Mouse (Mus musculus) gastrocnemius, adult 2 months (tissue): ENCODE measurements around the gene Colgalt2. TPM values are rescaled to one million over a fixed set of nuclear protein-coding genes. Genes with fewer than 3 reads are reported as not detected.

ENCODE experiments used
- DNase-seq: peaks from one replicate; pipeline ENCODE4 v3.0.0; 2022
- H3K27ac ChIP-seq: fragments of 200-600 bp; 2 replicates; pipeline ENCODE4 v1.8.1; 2022; ENCODE audit warnings: mild to moderate bottlenecking
- H3K4me3 ChIP-seq: fragments of 200-600 bp; 2 replicates; pipeline ENCODE4 v1.8.1; 2022; ENCODE audit warnings: mild to moderate bottlenecking, moderate library complexity
- CTCF ChIP-seq: fragments of 200-600 bp; IDR thresholded peaks from 2 replicates; pipeline ENCODE4 v1.8.1; 2022; ENCODE audit warnings: antibody characterized with exemption, mild to moderate bottlenecking, moderate library complexity
- intact Hi-C: fragments of 180-260 bp; cut with DNase I; formaldehyde crosslinking; loops from one replicate; pipeline ENCODE4 v1.15.1; 2025
- total RNA-seq, 2 experiments: library from RNA; stranded (reverse); gene quantifications; 2 replicates each; pipeline ENCODE4 v1.2.3; 2021

The Colgalt2 gene
- total RNA-seq, 2 experiments from 2014 or later: 1.6 to 2.5 TPM

DNA sequence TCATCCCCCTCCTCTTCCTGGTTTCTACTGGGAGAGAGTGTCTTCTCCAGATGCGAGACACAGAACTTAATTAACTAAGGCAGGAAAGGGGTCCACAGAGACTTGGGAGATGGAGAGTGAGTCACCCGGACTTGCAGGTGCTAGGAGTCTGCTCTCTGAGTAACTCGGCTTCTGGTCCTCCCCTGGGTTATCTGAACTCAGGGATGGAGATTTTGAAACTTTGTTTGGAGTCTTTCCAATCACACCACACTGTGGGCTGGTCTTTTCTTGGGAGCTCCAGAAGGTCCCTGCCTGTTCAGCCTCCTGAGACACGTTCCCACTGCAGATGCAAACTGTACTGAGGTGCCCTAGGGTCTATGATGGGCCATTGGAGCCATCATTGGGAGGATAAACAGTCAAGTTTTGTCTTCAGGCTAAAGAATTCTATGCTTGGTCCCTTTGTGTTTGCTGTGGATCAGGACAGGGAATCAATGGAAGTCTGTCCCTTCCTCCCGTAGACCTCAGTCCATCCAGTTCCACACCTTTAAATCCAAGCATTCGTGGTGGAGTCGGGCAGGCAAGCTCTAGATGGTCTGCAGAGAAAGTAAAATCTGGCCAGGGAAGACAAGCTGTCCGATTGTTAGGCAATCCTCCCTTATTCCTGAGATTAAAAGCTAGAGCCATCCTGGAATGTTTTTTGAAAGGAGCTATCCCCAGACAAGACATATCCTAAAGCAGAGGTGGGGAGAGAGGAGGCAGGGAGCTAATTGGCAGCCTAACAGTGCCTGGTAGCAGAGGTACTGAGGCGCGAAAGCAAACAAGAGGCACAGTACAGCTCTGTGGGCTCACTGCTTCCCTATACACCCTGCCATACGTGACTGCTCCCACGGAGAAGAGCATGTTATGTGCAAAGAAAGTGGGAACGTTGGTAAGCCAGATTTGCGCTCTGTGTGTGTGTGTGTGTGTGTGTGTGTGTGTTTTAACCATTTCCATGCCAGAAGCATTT lies 1.2 kb downstream of the Colgalt2 start:
- intact Hi-C loops: loop anchor here (5.0 kb wide), 2 partner anchors 56 to 111 kb away; no protein-coding TSS in a partner anchor
- TF ChIP-seq CTCF: no peak
- DNase-seq: peak; percentile 40
- Histone ChIP-seq H3K27ac (peak overlapping the region; percentile 85), H3K4me3 (peak overlapping the region; percentile 87)

DNA sequence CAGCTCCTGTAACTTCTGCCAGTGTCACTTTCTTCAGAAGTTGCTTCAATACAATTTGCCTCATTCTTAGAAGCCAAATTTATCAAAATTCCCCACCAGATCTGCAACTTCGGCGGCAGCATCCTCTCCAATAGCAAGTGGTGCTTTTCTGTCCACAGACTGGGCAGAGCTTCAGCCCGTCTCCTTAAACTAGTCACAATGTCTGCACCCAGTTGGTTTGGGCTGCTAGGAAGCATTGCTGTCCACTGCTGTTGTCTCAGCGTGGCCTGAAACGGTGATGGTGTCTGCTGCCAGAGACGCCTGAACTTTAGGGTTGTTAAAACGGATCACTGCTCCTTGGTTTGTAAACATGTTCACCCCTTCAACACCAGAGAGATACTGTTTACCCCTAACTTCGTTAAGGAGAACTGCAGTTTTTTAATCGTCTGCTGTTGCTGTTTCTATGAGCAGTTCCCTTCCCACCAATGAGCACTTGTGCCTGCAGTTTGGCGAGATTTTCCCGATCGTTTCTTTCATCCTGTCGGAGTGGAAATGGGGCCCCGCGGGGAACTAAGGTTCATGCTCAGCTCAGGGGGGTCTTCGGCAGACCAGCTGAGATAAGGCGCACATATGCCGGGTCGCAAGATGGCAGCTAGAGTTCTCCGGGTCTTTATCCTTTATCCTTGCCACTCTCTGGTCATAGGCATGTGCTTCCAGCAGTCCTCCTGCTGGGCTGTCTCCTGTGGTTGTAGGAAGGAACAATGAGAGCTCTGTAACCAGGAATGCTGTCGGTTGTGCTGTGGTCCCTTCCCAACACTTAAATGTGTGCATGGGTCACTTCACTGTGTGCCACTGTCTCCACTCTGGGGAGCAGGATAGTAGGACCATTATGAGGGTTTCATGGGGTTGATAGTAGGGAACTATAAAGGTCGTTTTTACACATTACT lies 7.7 kb downstream of the Colgalt2 start:
- no peak overlapping the region for H3K27ac ChIP-seq
- intact Hi-C loops: no loop called here
- TF ChIP-seq CTCF: no peak
- H3K4me3 ChIP-seq: no peak overlapping the region
- no peak for DNase-seq

DNA sequence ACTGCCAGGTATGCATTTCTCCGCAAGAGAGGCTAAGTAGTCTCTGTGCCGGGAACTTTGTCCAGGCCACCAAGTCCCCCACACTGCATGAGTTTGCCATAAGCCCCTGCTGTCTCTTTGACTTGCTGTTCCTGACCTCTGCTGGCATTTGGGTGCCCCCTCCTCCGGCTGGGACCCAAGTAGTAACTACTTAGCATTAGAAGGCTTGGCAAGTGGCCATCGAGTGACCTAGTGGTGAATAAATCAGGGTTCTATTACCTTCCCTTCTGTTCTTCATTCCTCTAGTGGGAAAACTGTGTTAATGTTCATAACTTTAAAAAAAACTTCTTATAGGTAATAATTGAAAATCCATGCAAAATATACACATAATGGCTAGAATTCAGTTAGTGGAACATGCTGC lies 9.7 kb downstream of the Colgalt2 start:
- H3K27ac ChIP-seq: no peak overlapping the region

DNA sequence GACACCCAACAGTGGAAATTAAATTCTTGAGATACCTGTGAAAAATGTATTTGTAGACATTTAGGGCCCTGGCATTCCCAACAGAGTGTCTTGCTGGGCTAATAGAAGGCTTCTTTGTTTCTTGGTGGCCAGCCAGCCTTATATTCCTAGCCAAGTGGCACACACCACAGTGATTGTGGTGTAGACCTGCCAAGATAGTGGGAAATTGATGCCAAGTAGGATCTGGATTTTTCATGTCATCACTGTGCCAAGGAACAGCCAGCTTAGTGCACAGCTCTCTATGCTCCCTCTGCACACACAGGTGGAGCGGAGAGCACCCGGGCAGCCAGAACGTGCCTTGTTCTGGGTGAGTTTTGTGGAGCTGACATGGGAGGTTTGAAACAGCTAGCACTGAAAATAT lies 11.0 kb downstream of the Colgalt2 start:
- Histone ChIP-seq H3K4me3 (no peak overlapping the region), H3K27ac (no peak overlapping the region)
- no peak for TF ChIP-seq CTCF
- no peak for DNase-seq
- intact Hi-C loops: no loop called here

More for the DNA sequence above, 9.7 kb downstream of the Colgalt2 start:
- no peak for TF ChIP-seq CTCF
- intact Hi-C loops: no loop called here
- DNase-seq: no peak
- H3K4me3 ChIP-seq: no peak overlapping the region

DNA sequence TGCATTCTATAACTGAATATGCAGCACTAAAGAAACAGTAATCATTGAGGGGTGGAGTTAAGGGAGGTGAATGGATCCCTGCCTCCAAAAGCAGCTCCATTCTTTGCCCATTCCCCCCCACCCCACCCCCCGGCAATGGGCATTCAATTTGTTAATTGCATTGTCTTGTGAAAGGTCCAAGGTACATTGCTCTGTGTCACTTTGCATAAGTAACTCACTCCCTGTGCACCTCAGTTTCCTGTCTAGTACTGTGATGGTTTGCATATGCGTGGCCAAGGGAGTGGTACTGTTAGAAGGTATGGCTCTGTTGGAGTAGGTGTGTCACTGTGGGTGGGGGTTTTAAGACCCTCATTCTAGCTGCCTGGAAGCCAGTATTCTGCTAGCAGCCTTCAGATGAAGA lies 13.5 kb downstream of the Colgalt2 start:
- Histone ChIP-seq H3K27ac (no peak overlapping the region), H3K4me3 (no peak overlapping the region)
- DNase-seq: no peak
- TF ChIP-seq CTCF: no peak
- intact Hi-C loops: no loop called here

DNA sequence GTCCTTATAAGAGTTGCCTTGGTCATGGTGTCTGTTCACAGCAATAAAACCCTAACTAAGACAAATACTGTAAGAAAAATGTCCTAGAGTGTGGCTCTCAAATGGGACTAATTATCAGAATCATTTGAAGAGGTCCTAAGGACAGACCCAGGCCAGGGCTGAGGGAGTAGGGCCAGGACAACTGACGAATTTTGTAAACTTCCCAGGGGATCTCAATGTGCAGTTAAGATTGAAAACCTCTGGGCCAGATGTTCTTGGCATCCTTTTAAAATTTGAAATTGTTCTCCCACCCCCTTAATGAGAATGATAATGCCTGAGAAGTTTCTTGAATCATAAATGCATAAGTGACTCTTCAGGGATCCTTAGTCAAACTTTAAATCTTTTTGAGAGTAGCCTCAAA lies 14.3 kb downstream of the Colgalt2 start:
- no peak for DNase-seq
- Histone ChIP-seq H3K4me3 (no peak overlapping the region), H3K27ac (peak overlapping the region; percentile 28; the same call in 1 of the 2 replicates)
- TF ChIP-seq CTCF: no peak
- intact Hi-C loops: no loop called here

DNA sequence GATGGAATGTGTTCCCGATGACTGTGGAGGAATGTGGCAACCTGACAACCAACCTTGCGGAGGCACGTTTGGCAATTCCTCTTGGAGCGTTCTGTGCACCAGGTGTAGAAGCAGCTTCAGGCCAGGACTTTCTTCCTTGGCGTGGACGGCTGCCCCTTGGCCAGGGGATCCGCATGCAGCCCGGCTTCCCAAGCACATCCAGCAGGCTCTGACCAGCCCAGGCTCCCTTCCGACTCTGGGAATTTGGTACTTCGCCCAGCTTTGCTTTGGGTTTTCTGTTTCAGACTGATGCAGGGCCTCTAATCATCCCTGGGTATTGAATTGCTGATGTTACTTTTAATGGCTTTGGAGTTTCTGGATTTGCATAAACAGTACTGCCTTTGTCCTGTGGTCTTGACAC lies 14.8 kb downstream of the Colgalt2 start:
- Histone ChIP-seq H3K27ac (no peak overlapping the region; the same call in 1 of the 2 replicates), H3K4me3 (no peak overlapping the region)
- DNase-seq: peak; percentile 77
- intact Hi-C loops: no loop called here
- TF ChIP-seq CTCF: no peak

DNA sequence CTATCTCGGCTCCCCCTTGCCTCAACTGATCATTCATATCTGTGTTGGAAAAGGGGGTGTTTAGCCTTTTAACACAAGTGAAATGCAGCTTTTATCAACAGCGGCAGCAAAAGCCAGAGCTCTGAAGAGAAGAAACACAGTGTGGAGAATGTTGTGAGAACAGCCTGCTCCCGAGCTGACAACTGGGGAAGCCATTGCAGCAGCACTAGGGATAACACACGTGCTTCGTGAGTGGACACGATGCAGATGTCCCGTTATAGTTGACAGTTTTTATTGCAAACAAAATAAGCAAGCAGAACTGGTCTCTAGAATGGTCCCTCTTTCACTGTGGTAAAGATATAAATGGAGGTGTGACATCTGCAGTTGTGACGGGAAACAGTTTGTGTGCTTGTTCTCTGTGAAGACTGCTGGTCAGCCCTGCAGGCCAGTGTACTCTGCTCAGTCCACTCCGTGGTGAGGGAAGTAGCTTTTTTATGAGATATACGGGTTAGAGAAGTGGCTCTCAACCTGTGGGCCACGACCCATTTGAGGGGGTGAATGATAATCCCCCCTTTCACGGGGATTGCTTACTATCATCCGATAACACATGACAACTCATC lies 16.8 kb downstream of the Colgalt2 start:
- no peak overlapping the region for H3K4me3 ChIP-seq
- no peak overlapping the region for H3K27ac ChIP-seq
- TF ChIP-seq CTCF: no peak
- intact Hi-C loops: no loop called here
- DNase-seq: no peak

DNA sequence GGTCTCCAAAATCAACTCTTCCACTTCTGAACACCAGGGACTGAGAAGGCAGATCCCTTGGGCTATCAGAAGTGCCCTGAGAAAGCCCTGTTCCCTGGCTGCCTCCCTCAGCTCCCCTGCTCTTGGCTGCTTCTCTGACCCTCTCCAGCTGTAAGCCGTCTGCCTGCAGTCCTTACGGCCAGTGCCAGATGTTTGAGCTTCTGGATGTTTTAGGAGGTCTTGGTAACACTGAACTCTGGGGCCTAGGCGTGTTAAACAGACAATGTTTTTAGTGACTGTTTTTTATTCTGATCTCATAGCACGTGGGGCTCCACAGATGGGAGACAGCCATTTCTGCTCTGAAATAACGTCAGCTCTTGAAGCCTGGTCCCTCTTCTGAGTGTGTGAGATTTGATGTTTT lies 18.0 kb downstream of the Colgalt2 start:
- Histone ChIP-seq H3K27ac (peak overlapping the region; percentile 48), H3K4me3 (no peak overlapping the region)
- peak; percentile 34 for DNase-seq
- TF ChIP-seq CTCF: no peak
- intact Hi-C loops: no loop called here

DNA sequence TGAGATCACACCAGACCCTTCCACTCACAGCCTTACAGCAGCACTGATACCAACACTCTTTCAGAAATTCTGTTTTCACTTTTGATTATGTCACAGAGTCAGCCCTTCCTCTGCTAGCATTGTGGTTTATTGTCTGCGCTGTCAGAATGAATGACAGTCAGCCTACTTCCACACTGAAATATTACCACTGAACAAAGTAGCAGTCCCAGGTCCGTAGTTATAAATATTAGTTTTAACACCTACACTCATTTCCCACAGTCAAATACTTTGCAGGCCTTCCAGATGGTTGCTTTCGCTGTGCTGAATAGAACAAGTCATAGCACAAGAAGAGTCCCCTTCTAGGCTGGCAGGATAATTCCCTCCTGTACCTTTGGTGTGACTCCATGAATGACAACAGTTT lies 22.7 kb downstream of the Colgalt2 start:
- no peak overlapping the region for H3K27ac ChIP-seq
- no peak for DNase-seq
- intact Hi-C loops: no loop called here
- no peak for TF ChIP-seq CTCF
- H3K4me3 ChIP-seq: no peak overlapping the region

DNA sequence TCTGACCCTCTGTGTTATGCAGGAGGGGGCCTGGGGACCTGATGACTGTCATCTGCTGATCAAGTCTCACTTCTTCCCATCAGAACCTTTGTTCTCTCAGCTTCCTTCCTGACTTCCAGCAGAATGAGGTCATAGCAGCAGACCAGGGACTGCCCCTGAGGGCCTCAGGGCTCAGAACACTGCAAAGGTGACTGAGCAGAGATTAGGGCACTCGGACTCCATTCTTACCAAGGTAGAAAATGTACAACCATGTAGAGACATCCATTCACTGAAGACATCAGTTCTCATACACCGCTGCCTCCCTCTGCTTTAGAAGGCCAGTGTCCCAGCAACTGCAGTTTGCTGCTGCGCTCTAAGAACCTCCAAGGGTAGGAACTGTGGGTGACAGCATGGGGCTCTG lies 23.4 kb downstream of the Colgalt2 start:
- TF ChIP-seq CTCF: no peak
- Histone ChIP-seq H3K4me3 (no peak overlapping the region), H3K27ac (peak overlapping the region; percentile 24; the same call in 1 of the 2 replicates)
- intact Hi-C loops: no loop called here
- no peak for DNase-seq

DNA sequence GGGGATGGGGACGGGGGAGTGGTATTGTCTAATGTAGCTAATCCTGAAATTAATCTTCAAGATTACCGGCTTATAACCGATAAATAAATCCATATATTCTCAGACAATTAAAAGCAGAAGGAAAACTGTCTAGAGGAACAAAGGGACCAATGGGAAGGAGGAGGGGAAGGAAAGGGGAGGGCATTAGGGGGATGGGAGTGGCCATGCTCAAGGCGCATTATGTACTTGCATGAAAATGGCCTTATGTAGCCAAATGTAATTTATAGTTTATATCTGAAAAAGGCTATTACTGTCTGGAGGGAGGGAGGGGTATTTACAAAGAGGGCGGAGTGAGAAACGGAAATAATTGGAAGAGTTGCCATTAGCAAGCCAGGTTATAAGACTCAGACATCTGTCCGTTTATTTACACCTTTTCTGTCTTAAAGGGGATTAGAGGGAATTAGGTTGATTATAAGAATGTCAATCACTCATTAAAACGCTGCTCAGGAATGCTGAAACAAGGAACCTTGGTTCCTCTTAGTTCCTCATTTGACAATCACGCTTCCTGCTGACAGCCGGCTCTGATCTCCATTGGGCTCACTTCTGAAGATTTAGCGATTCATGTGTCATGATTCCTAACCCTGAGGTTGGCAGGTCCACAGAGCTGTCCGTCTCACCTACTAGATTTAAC lies 28.4 kb downstream of the Colgalt2 start:
- H3K27ac ChIP-seq: no peak overlapping the region
- intact Hi-C loops: no loop called here
- no peak overlapping the region for H3K4me3 ChIP-seq
- no peak for DNase-seq
- no peak for TF ChIP-seq CTCF
